Mouse (Mus musculus) CH12.LX (cell line): ENCODE measurements around the gene Cst13.

Experiments
- CTCF ChIP-seq, 2 experiments: IDR thresholded peaks in 1 of 2; conservative IDR thresholded peaks in 1 of 2; 2 replicates each; pipeline ENCODE4 v1.5.1; 2011 to 2012; ENCODE audit warnings: low read depth in 2 of 2, low read length in 2 of 2, improper control_type of control experiment in 1 of 2, inconsistent platforms in 1 of 2, mild to moderate bottlenecking in 1 of 2, moderate library complexity in 1 of 2
- EP300 ChIP-seq: IDR thresholded peaks from 2 replicates; pipeline ENCODE4 v1.6.1; 2011; ENCODE audit warnings: low read length, improper control_type of control experiment
- HCFC1 ChIP-seq: IDR thresholded peaks from 2 replicates; pipeline ENCODE4 v1.6.1; 2012; ENCODE audit warnings: low read depth, mild to moderate bottlenecking, inconsistent platforms, low read length, improper control_type of control experiment
- JUN ChIP-seq: IDR thresholded peaks from 2 replicates; pipeline ENCODE4 v1.6.1; 2011; ENCODE audit warnings: low read depth, mild to moderate bottlenecking, low read length, improper control_type of control experiment, moderate library complexity; ENCODE audit not compliant: insufficient read depth
- MAX ChIP-seq: IDR thresholded peaks from 2 replicates; pipeline ENCODE4 v1.6.1; 2011; ENCODE audit warnings: low read length, improper control_type of control experiment
- NELFE ChIP-seq: IDR thresholded peaks from 2 replicates; pipeline ENCODE4 v1.6.1; 2011; ENCODE audit warnings: low read depth, low read length, improper control_type of control experiment
- POLR2A ChIP-seq: IDR thresholded peaks from 2 replicates; pipeline ENCODE4 v1.6.1; 2011; ENCODE audit warnings: low read depth, mild to moderate bottlenecking, improper control_type of control experiment, low read length
- RCOR1 ChIP-seq: conservative IDR thresholded peaks from 2 replicates; pipeline ENCODE4 v1.6.1; 2012; ENCODE audit warnings: low read depth, mild to moderate bottlenecking, inconsistent platforms, low read length, improper control_type of control experiment
- USF1 ChIP-seq: IDR thresholded peaks from 2 replicates; pipeline ENCODE4 v1.6.1; 2014; ENCODE audit warnings: low read depth, mild to moderate bottlenecking, inconsistent platforms, low read length, improper control_type of control experiment
- ZC3H11A ChIP-seq: IDR thresholded peaks from 2 replicates; pipeline ENCODE4 v1.6.1; 2012; ENCODE audit warnings: low read depth, mild to moderate bottlenecking, inconsistent platforms, low read length, improper control_type of control experiment

GRCm38 (mm10) chr2:148781709-148782108, 38.2 kb upstream of the Cst13 start, which contains the start of gene 8030411F24Rik:
- TF ChIP-seq POLR2A (no peak), JUN (no peak), USF1 (no peak), EP300 (no peak), ZC3H11A (no peak), NELFE (no peak), RCOR1 (no peak), CTCF (conservative IDR thresholded peaks at IDR 0.05 in 1 of 2, IDR thresholded peaks at IDR 0.05 in 1 of 2; ENCODE audit: low read depth in 2 of 2, low read length in 2 of 2) (no peak), HCFC1 (no peak), MAX (no peak)
